Mouse (Mus musculus): ENCODE results near the gene Kcnh2.

- no peak for TF ChIP-seq TAL1 (conservative IDR thresholded peaks at IDR 0.05; ENCODE audit: low read depth, low read length)
- TF ChIP-seq GATA2 (IDR thresholded peaks at IDR 0.05; ENCODE audit: borderline replicate concordance, low read depth, low read length): no peak
- TF ChIP-seq CTCF (IDR thresholded peaks at IDR 0.05; ENCODE audit: low read depth, low read length): no peak
- TF ChIP-seq GATA1 (IDR thresholded peaks at IDR 0.05; ENCODE audit: borderline replicate concordance, low read length): no peak
- no peak for TF ChIP-seq POLR2AphosphoS5 (IDR thresholded peaks at IDR 0.05; ENCODE audit: insufficient replicate concordance, low read depth, low read length)
Measured at GRCm38 (mm10) chr5:24342205-24342963, 9.0 kb downstream of the Kcnh2 start.
